Mouse (Mus musculus): ENCODE measurements around the gene Stoml1. TPM values are rescaled to one million over a fixed set of nuclear protein-coding genes. Genes with fewer than 3 reads are reported as not detected.

The Stoml1 gene
- polyA plus RNA-seq, 1 experiment from 2014 or later, result 45.8 TPM

GRCm38 (mm10) chr9:58272068-58272541 is 19.1 kb downstream of the Stoml1 start:
- no peak for TF ChIP-seq CTCF (IDR thresholded peaks at IDR 0.05)
- ChIA-PET POLR2A (interaction anchor here (1.2 kb wide), 1 partner anchor 19 kb away, joined by 3 read pairs; the partner anchor contains the start of gene Stoml1), CTCF (interaction anchor here (1.0 to 4.1 kb wide), 3 partner anchors 10 to 24 kb away, joined by 3 to 15 read pairs (median 4); partner anchors contain the start of gene Stoml1)
- in situ Hi-C loops (cut with MboI; ENCODE audit: low pct_unique_long_range_greater_than_20kb), result no loop called here
- DNase-seq (ENCODE audit: low read depth, low spot score) (no peak), ATAC-seq (no peak)
- no peaks in the 10 kb centered on the region for H3K27me3 ChIP-seq

- H3K27me3 ChIP-seq, result no peaks in the 10 kb centered on the region
- in situ Hi-C loops (cut with MboI; ENCODE audit: low pct_unique_long_range_greater_than_20kb), result no loop called here
- DNase-seq (ENCODE audit: low read depth, low spot score) (no peak), ATAC-seq (no peak)
- CTCF ChIA-PET, result interaction anchor here (1.6 to 4.1 kb wide), 2 partner anchors 19 to 25 kb away, joined by 4 to 15 read pairs; partner anchors contain the start of gene Stoml1
- TF ChIP-seq CTCF (IDR thresholded peaks at IDR 0.05), result no peak
- POLR2A ChIA-PET, result interaction anchor here (1.2 kb wide), 1 partner anchor 19 kb away, joined by 3 read pairs; the partner anchor contains the start of gene Stoml1
Measured at GRCm38 (mm10) chr9:58272855-58273254, 19.9 kb downstream of the Stoml1 start.

- ChIA-PET CTCF (interaction anchor here (0.9 to 4.1 kb wide), 3 partner anchors 18 to 48 kb away, joined by 3 to 15 read pairs (median 4); no protein-coding TSS in a partner anchor), POLR2A (interaction anchor here (0.6 kb wide), 1 partner anchor 26 kb away, joined by 3 read pairs; no protein-coding TSS in a partner anchor)
- no peaks in the 10 kb centered on the region for H3K27me3 ChIP-seq
- ATAC-seq (no peak), DNase-seq (ENCODE audit: low read depth, low spot score) (no peak)
- in situ Hi-C loops (cut with MboI; ENCODE audit: low pct_unique_long_range_greater_than_20kb), result no loop called here
- no peak for TF ChIP-seq CTCF (IDR thresholded peaks at IDR 0.05)
Measured at GRCm38 (mm10) chr9:58274101-58274604, 21.2 kb downstream of the Stoml1 start.

GRCm38 (mm10) chr9:58274626-58275025 is 21.7 kb downstream of the Stoml1 start:
- H3K27me3 ChIP-seq, result no peaks in the 10 kb centered on the region
- POLR2A ChIA-PET, result interaction anchor here (0.6 kb wide), 1 partner anchor 26 kb away, joined by 3 read pairs; no protein-coding TSS in a partner anchor
- no peak for DNase-seq (ENCODE audit: low read depth, low spot score)
- no peak for ATAC-seq
- CTCF ChIA-PET, result interaction anchor here (0.9 to 4.1 kb wide), 6 partner anchors 19 to 236 kb away, joined by 3 to 15 read pairs (median 6); partner anchors contain the start of genes Pml and Stoml1
- in situ Hi-C loops (cut with MboI; ENCODE audit: low pct_unique_long_range_greater_than_20kb), result no loop called here
- TF ChIP-seq CTCF (IDR thresholded peaks at IDR 0.05), result no peak

GRCm38 (mm10) chr9:58275115-58275774 is 22.3 kb downstream of the Stoml1 start:
- POLR2A ChIA-PET, result no interaction called here
- DNase-seq (ENCODE audit: low read depth, low spot score) (no peak), ATAC-seq (peak; percentile 69)
- no peak for TF ChIP-seq CTCF (IDR thresholded peaks at IDR 0.05)
- in situ Hi-C loops (cut with MboI; ENCODE audit: low pct_unique_long_range_greater_than_20kb), result no loop called here
- CTCF ChIA-PET, result interaction anchor here (1.2 to 4.1 kb wide), 5 partner anchors 21 to 237 kb away, joined by 5 to 15 read pairs (median 6); partner anchors contain the start of genes Pml and Stoml1
- no peaks in the 10 kb centered on the region for H3K27me3 ChIP-seq

GRCm38 (mm10) chr9:58275797-58276196 is 22.8 kb downstream of the Stoml1 start:
- in situ Hi-C loops (cut with MboI; ENCODE audit: low pct_unique_long_range_greater_than_20kb), result no loop called here
- CTCF ChIA-PET, result interaction anchor here (1.2 to 4.1 kb wide), 5 partner anchors 22 to 237 kb away, joined by 5 to 15 read pairs (median 6); partner anchors contain the start of genes Pml and Stoml1
- DNase-seq (ENCODE audit: low read depth, low spot score), result no peak

GRCm38 (mm10) chr9:58276346-58276745 is 23.4 kb downstream of the Stoml1 start:
- ATAC-seq (no peak), DNase-seq (ENCODE audit: low read depth, low spot score) (no peak)
- in situ Hi-C loops (cut with MboI; ENCODE audit: low pct_unique_long_range_greater_than_20kb), result no loop called here
- CTCF ChIA-PET, result interaction anchor here (1.0 to 2.0 kb wide), 5 partner anchors 22 to 50 kb away, joined by 3 to 7 read pairs (median 6); partner anchors contain the start of genes Pml and Stoml1
- no peaks in the 10 kb centered on the region for H3K27me3 ChIP-seq
- POLR2A ChIA-PET, result no interaction called here
- TF ChIP-seq CTCF (IDR thresholded peaks at IDR 0.05), result no peak

More at GRCm38 (mm10) chr9:58275797-58276196, 22.8 kb downstream of the Stoml1 start:
- ATAC-seq, result no peak
- TF ChIP-seq CTCF (IDR thresholded peaks at IDR 0.05), result peak; percentile 15
- no peaks in the 10 kb centered on the region for H3K27me3 ChIP-seq
- POLR2A ChIA-PET, result no interaction called here

- TF ChIP-seq CTCF (IDR thresholded peaks at IDR 0.05), result no peak
- CTCF ChIA-PET, result interaction anchor here (4.0 kb wide), 1 partner anchor 31 kb away, joined by 23 read pairs; no protein-coding TSS in a partner anchor
- POLR2A ChIA-PET, result interaction anchor here (1.0 kb wide), 1 partner anchor 24 kb away, joined by 3 read pairs; no protein-coding TSS in a partner anchor
- H3K27me3 ChIP-seq, result no peaks in the 10 kb centered on the region
- in situ Hi-C loops (cut with MboI; ENCODE audit: low pct_unique_long_range_greater_than_20kb), result no loop called here
- DNase-seq (ENCODE audit: low read depth, low spot score), result no peak
- no peak for ATAC-seq
Measured at GRCm38 (mm10) chr9:58278313-58278712, 25.3 kb downstream of the Stoml1 start.

GRCm38 (mm10) chr9:58278821-58279723 is 26.1 kb downstream of the Stoml1 start:
- no peak for TF ChIP-seq CTCF (IDR thresholded peaks at IDR 0.05)
- no peak for DNase-seq (ENCODE audit: low read depth, low spot score)
- CTCF ChIA-PET, result interaction anchor here (4.0 to 4.6 kb wide), 2 partner anchors 32 to 55 kb away, joined by 23 to 37 read pairs; no protein-coding TSS in a partner anchor
- no peak for ATAC-seq
- POLR2A ChIA-PET, result interaction anchor here (1.0 kb wide), 1 partner anchor 25 kb away, joined by 3 read pairs; no protein-coding TSS in a partner anchor
- in situ Hi-C loops (cut with MboI; ENCODE audit: low pct_unique_long_range_greater_than_20kb), result no loop called here
- H3K27me3 ChIP-seq, result no peaks in the 10 kb centered on the region
